Mouse (Mus musculus): Measurements from ENCODE around the gene Tdrd12.

The Tdrd12 gene

GRCm38 (mm10) chr7:35447996-35448846 is 89.3 kb downstream of the Tdrd12 start, which contains the start of gene Slc7a9:
Slc7a9 (plus strand) TSS chr7:35448796.
- in situ Hi-C loops (cut with MseI, MboI): no loop called here

- in situ Hi-C loops (cut with MseI, MboI): no loop called here
Measured at GRCm38 (mm10) chr7:35447501-35447900, 90.0 kb downstream of the Tdrd12 start.

GRCm38 (mm10) chr7:35435266-35435665 is 102.3 kb downstream of the Tdrd12 start:
- in situ Hi-C loops (cut with MseI, MboI): no loop called here

GRCm38 (mm10) chr7:35428146-35428545 is 109.4 kb downstream of the Tdrd12 start:
- in situ Hi-C loops (cut with MseI, MboI): no loop called here

GRCm38 (mm10) chr7:35423071-35423470 is 114.5 kb downstream of the Tdrd12 start:
- in situ Hi-C loops (cut with MseI, MboI): no loop called here

Data from mouse trophoblast stem cell (cell line).